Mouse (Mus musculus) layer of hippocampus, adult 9-10 months (tissue): Measurements from ENCODE around the gene 2700097O09Rik.
"Not testable (repeated sequence)": the region's sequence is repeated elsewhere in the genome, so short reads cannot be mapped to it uniquely, and the experiment has no call there.

Source experiments
- DNase-seq: peaks from one replicate; pipeline ENCODE4 v3.0.0; 2022; ENCODE audit warnings: low spot score

The 2700097O09Rik gene

GRCm38 (mm10) chr12:55041011-55041410, 38.9 kb downstream of the 2700097O09Rik start:
- DNase-seq = no peak

- DNase-seq = no peak
These were observed 52.8 kb downstream of the 2700097O09Rik start for GRCm38 (mm10) chr12:55027088-55027487.

GRCm38 (mm10) chr12:55023284-55023683, 56.6 kb downstream of the 2700097O09Rik start:
- no peak for DNase-seq

- DNase-seq = no peak
These were observed 60.5 kb downstream of the 2700097O09Rik start for GRCm38 (mm10) chr12:55019421-55019877.

GRCm38 (mm10) chr12:55017119-55017721, 62.7 kb downstream of the 2700097O09Rik start:
- DNase-seq = no peak

- no peak for DNase-seq
These were observed 63.4 kb downstream of the 2700097O09Rik start for GRCm38 (mm10) chr12:55016339-55017118.

GRCm38 (mm10) chr12:55015428-55015827, 64.5 kb downstream of the 2700097O09Rik start:
- no peak for DNase-seq

- DNase-seq = no peak
These were observed 66.1 kb downstream of the 2700097O09Rik start, which contains the start of gene Baz1a for GRCm38 (mm10) chr12:55013626-55014398. Baz1a (minus strand) TSS chr12:55014348.

- no peak for DNase-seq
These were observed 66.9 kb downstream of the 2700097O09Rik start for GRCm38 (mm10) chr12:55013031-55013430.

- no peak for DNase-seq
These were observed 72.4 kb downstream of the 2700097O09Rik start for GRCm38 (mm10) chr12:55007361-55008008.

- no peak for DNase-seq
These were observed 73.8 kb downstream of the 2700097O09Rik start for GRCm38 (mm10) chr12:55006071-55006470.

- DNase-seq = no peak
These were observed 75.5 kb downstream of the 2700097O09Rik start for GRCm38 (mm10) chr12:55004396-55004795.

GRCm38 (mm10) chr12:55003843-55004242, 76.1 kb downstream of the 2700097O09Rik start:
- DNase-seq = no peak

GRCm38 (mm10) chr12:55002532-55002931, 77.4 kb downstream of the 2700097O09Rik start:
- not testable (repeated sequence) for DNase-seq

GRCm38 (mm10) chr12:54999016-54999690, 80.8 kb downstream of the 2700097O09Rik start:
- no peak for DNase-seq

- DNase-seq = no peak
These were observed 81.5 kb downstream of the 2700097O09Rik start for GRCm38 (mm10) chr12:54998411-54998810.

- DNase-seq = no peak
These were observed 82.9 kb downstream of the 2700097O09Rik start for GRCm38 (mm10) chr12:54996979-54997474.

GRCm38 (mm10) chr12:54995965-54996364, 83.9 kb downstream of the 2700097O09Rik start:
- DNase-seq = no peak
